Mouse (Mus musculus) embryonic facial prominence, embryonic 14.5 days (tissue): ENCODE results near the gene Gm5157. TPM values are rescaled to one million over a fixed set of nuclear protein-coding genes. Genes with fewer than 3 reads are reported as not detected.
"Not testable (repeated sequence)": the region's sequence is repeated elsewhere in the genome, so short reads cannot be mapped to it uniquely, and the experiment has no call there.

ENCODE experiments used
- ATAC-seq: fragments of 200-750 bp; cut with Nextera tagmentation; 2 replicates; pipeline ENCODE4 v1.8.0; 2017; ENCODE audit warnings: low read depth, moderate number of reproducible peaks, moderate TSS enrichment
- DNase-seq: peaks from one replicate; pipeline ENCODE4 v3.0.0-alpha.2; 2015; ENCODE audit warnings: low spot score
- H3K27ac ChIP-seq: fragments of 300-500 bp; sonication (generic); replicated peaks from 2 replicates; pipeline ENCODE4 v1.5.1; 2014; ENCODE audit warnings: low read depth, mild to moderate bottlenecking, low read length, moderate library complexity
- H3K27me3 ChIP-seq: fragments of 300-500 bp; sonication (generic); replicated peaks from 2 replicates; pipeline ENCODE4 v1.6.1; 2014; ENCODE audit warnings: low read length; ENCODE audit not compliant: control insufficient read depth, insufficient read depth
- H3K36me3 ChIP-seq: fragments of 300-500 bp; sonication (generic); 2 replicates; pipeline ENCODE4 v1.6.1; 2014; ENCODE audit warnings: low read length, mixed read lengths; ENCODE audit not compliant: control insufficient read depth, insufficient read depth
- H3K4me1 ChIP-seq: fragments of 300-500 bp; sonication (generic); 2 replicates; pipeline ENCODE4 v1.6.1; 2014; ENCODE audit warnings: antibody characterized with exemption, low read length; ENCODE audit not compliant: control insufficient read depth, insufficient read depth
- H3K4me2 ChIP-seq: fragments of 300-500 bp; sonication (generic); 2 replicates; pipeline ENCODE4 v1.6.1; 2014; ENCODE audit warnings: low read depth, mild to moderate bottlenecking, low read length, moderate library complexity, mixed read lengths
- H3K4me3 ChIP-seq: fragments of 300-500 bp; sonication (generic); 2 replicates; pipeline ENCODE4 v1.5.1; 2014; ENCODE audit warnings: low read depth, mild to moderate bottlenecking, low read length
- H3K9ac ChIP-seq: fragments of 300-500 bp; sonication (generic); 2 replicates; pipeline ENCODE4 v1.6.1; 2014; ENCODE audit warnings: low read depth, mild to moderate bottlenecking, low read length, moderate library complexity, mixed read lengths
- H3K9me3 ChIP-seq: fragments of 300-500 bp; sonication (generic); 2 replicates; pipeline ENCODE4 v1.6.1; 2016; ENCODE audit warnings: low read length; ENCODE audit not compliant: control insufficient read depth
- WGBS: fragments of 180-500 bp; shearing (Covaris S2); extraction: QIAGEN DNeasy Blood & Tissue Kit; methylation state at CpG from one replicate; pipeline ENCODE4 v1.1.7; 2014; 5-methylcytosine and 5-hydroxymethylcytosine counted together
- polyA plus RNA-seq: library from polyadenylated mRNA; unstranded; fragments of >200 nt; fragmentation: Nextera tagmentation; extraction: Ambion mirVana; gene quantifications from 2 replicates; pipeline ENCODE4 v1.2.1, GENCODE M21; 2014

Gm5157 gene
- polyA plus RNA-seq: not detected in 2 replicates

DNA sequence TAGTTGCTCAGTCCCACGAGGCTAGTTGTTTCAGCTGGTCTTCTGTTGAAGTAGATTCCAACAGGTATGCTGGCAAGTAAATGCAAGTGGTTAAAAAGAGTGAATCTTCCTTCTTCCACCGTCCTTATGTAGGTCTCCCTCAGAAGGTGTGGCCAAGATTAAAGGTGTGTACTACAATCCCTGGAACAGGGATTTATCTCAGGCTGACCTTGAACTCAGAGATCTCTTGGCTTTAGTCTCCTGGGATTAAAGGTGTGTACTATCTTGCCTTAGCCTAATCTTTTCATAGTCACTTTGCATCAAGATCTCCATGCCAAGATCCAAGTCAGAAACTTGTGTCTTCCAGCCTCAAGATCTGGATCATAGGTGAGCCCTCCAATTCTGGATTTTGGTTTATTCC lies at the start of gene Gm5157:
TSS of gene Gm5157 (minus strand) at position 101 of the 400 bp plus-strand sequence.
- not testable (repeated sequence) for ATAC-seq

GRCm38 (mm10) chr7:21161885-21162284 lies 28.3 kb downstream of the Gm5157 start, which contains the start of gene Vmn1r123:
Vmn1r123 (plus strand) TSS chr7:21162185.
- DNase-seq, ATAC-seq, H3K27ac ChIP-seq, H3K9me3 ChIP-seq, H3K36me3 ChIP-seq, H3K4me2 ChIP-seq, H3K9ac ChIP-seq, H3K4me1 ChIP-seq, H3K27me3 ChIP-seq, H3K4me3 ChIP-seq: not testable (repeated sequence)
- no CpG with 5 or more reads among the region's 3 CpGs for WGBS

More for the DNA sequence above, at the start of gene Gm5157:
- WGBS: 10% methylated on average over 1 of the region's 2 CpGs
- H3K9me3 ChIP-seq, H3K36me3 ChIP-seq, H3K27ac ChIP-seq, H3K4me1 ChIP-seq, H3K4me2 ChIP-seq, H3K27me3 ChIP-seq, DNase-seq, H3K4me3 ChIP-seq, H3K9ac ChIP-seq: not testable (repeated sequence)

Other genes starting within 250 kb of the Gm5157 start
- gene Vmn1r119, start 178.0 kb downstream of the Gm5157 start, polyA plus RNA-seq: not detected in 2 replicates
- not detected in 2 replicates for gene Vmn1r120, start 136.6 kb downstream of the Gm5157 start, polyA plus RNA-seq
- gene Vmn1r121, start 91.9 kb downstream of the Gm5157 start, polyA plus RNA-seq: not detected in 2 replicates
- not detected in 2 replicates for gene Vmn1r122, start 56.3 kb downstream of the Gm5157 start, polyA plus RNA-seq
- gene Vmn1r123, start 28.2 kb downstream of the Gm5157 start, polyA plus RNA-seq: not detected in 2 replicates
- gene Vmn1r124, start 70.2 kb upstream of the Gm5157 start, polyA plus RNA-seq: not detected in 2 replicates
- gene Vmn1r125, start 81.8 kb upstream of the Gm5157 start, polyA plus RNA-seq: not detected in 2 replicates
- gene Vmn1r126, start 111.0 kb upstream of the Gm5157 start, polyA plus RNA-seq: not detected in 2 replicates
- gene Vmn1r127, start 129.4 kb upstream of the Gm5157 start, polyA plus RNA-seq: not detected in 2 replicates
- gene Vmn1r128, start 158.9 kb upstream of the Gm5157 start, polyA plus RNA-seq: not detected in 2 replicates
- gene Vmn1r129, start 170.9 kb upstream of the Gm5157 start, polyA plus RNA-seq: not detected in 2 replicates
- not detected in 2 replicates for gene Gm6882, start 242.3 kb upstream of the Gm5157 start, polyA plus RNA-seq